Mouse (Mus musculus): ENCODE measurements at regions not wholly inside any gene's neighbourhood (a gene's known extent, or its start where the extent isn't known, plus 50 kb on each side); places are given as distances from the start of the nearest gene placed in this dataset.
A peak's percentile ranks its signal among the peaks of the same experiment; 100 is the strongest.

DNA sequence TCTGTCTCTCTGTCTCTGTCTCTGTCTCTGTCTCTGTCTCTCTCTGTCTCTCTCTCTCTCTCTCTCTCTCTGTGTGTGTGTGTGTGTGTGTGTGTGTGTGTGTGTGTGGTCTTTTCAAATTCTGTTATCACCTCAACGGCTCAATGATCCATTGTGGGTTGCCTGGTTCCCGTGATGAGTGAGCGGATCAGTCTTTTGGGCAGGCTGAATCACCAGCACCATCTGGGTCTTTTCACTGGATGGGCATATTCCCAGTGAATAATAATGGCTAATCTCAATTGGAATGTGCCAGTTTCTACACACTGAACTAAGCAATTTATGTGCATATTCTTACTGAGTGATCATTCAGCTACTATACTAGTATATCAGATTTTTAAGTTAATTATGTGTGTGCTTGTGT lies 216.4 kb downstream of the Lmx1a start:
- DNase-seq: no peak

DNA sequence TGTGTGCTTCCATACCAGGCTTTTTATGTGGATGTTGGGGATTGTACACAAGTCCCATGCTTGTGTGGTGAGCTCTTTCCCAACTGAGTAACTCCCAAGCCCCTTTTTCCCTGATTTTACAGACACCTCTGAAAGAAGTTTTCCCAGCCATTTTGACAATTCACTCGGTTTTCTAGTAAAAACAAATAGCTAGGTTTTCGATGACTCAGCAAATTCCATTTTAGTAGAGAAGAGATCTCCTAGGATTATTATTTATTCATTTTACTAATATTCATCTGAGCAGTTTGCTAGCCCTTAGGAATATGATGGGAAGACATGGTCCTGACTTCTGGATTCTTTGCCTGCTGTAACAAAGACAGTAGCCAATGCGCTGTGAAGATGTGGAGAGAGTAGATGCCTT lies 223.0 kb downstream of the Lmx1a start:
- no peak for DNase-seq

- peak; percentile 69 for DNase-seq
These were observed 226.0 kb downstream of the Lmx1a start for GRCm38 (mm10) chr1:167914982-167915561.

GRCm38 (mm10) chr1:167915578-167916275 lies 226.7 kb downstream of the Lmx1a start:
- DNase-seq: no peak

GRCm38 (mm10) chr1:167922917-167923316 lies 233.9 kb downstream of the Lmx1a start:
- DNase-seq: no peak

GRCm38 (mm10) chr1:167928060-167928467 lies 239.0 kb downstream of the Lmx1a start:
- DNase-seq: no peak

GRCm38 (mm10) chr1:167929729-167930341 lies 240.8 kb downstream of the Lmx1a start:
- no peak for DNase-seq

DNA sequence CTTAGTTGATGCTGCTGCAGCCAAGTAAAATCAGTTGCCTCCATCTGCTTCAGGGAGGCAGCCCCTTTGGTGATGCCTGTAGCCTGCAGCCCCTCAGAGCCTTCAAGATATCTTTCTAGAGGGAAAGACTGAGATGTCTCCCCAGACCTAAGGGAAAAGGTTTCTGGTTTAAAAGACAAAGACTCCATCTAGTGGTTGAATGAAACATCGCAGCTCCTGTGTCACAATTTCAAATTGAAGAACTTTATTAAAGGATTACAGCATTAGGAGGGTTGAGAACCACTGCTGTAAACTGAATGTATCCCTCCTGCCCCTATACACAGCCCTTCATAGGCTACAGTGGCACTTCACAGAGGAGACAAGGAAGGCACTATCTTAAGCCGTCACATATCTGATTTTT lies 243.1 kb downstream of the Lmx1a start:
- DNase-seq: no peak

DNA sequence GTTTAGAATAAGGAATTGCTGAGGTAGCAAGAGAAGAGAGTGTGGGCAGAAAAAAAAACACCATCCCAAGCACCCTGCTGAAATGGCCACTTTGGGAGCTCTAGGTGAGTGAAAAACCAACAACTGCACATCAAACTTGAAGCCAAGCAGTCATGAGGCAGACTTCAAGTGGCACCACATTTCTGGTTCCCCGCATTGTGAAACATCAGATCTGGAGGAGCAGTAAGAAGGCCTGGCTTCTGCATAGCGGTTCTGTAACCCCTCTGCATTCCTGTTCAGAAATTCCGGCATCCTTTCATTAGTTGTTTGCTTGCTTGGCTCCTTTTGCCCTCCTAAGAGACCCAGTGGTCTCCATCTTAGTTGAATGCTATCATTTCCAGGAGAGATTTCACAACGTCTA lies 247.7 kb downstream of the Lmx1a start:
- DNase-seq: no peak

GRCm38 (mm10) chr1:167938176-167938575 lies 249.1 kb downstream of the Lmx1a start:
- DNase-seq: no peak

- DNase-seq: no peak
These were observed 253.0 kb downstream of the Lmx1a start for GRCm38 (mm10) chr1:167942037-167942470.

GRCm38 (mm10) chr1:167943121-167943520 lies 254.1 kb downstream of the Lmx1a start:
- DNase-seq: no peak

- peak; percentile 77 for DNase-seq
These were observed 256.7 kb downstream of the Lmx1a start for GRCm38 (mm10) chr1:167945615-167946252.

DNA sequence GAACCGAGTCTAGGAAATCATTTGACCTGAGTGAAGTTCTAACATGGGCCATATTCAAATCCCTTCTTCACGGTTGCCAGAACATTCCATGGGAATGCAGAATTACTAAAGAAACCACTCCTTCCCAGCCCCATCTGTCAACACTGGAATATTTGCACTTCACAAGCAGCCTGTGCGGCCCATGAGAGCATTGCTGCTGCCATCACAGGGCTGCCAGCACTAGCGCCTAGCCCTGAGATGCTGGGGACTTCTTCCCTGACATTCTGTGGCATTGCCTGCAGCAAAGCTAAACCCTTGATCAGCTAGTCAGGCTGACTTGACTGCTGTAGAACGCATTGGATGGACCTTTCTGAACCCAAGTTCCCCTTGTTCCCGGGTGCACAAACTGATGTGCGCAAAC lies 258.8 kb downstream of the Lmx1a start:
- no peak for DNase-seq

- no peak for DNase-seq
These were observed 262.7 kb downstream of the Lmx1a start for GRCm38 (mm10) chr1:167951717-167952116.

GRCm38 (mm10) chr1:167958531-167958930 lies 269.5 kb downstream of the Lmx1a start:
- DNase-seq: no peak

- DNase-seq: no peak
These were observed 280.5 kb downstream of the Lmx1a start for GRCm38 (mm10) chr1:167969545-167969944.

GRCm38 (mm10) chr1:167969985-167970384 lies 280.9 kb downstream of the Lmx1a start:
- no peak for DNase-seq

GRCm38 (mm10) chr1:167976708-167977107 lies 287.7 kb downstream of the Lmx1a start:
- DNase-seq: no peak

DNA sequence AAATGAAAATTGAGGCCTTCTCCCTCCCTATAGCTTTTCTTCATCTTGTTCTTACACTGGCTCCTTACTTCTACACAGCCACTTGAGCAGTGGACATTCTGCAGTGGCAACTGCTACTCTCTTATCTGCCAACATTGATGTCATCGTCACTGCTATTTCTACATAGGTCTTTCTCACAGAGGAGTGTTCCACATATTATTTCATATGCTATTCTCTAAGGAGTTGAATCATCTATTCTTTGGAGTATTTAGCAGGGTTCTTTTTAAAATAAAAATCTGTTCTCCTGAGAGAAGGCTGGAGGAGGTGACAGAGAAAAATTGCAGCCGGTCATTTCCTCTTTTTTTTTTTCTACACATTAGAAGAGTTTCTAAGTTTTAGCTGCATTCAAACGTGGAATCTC lies 290.1 kb downstream of the Lmx1a start:
- DNase-seq: no peak

GRCm38 (mm10) chr1:167979588-167979987 lies 290.6 kb downstream of the Lmx1a start:
- no peak for DNase-seq

DNA sequence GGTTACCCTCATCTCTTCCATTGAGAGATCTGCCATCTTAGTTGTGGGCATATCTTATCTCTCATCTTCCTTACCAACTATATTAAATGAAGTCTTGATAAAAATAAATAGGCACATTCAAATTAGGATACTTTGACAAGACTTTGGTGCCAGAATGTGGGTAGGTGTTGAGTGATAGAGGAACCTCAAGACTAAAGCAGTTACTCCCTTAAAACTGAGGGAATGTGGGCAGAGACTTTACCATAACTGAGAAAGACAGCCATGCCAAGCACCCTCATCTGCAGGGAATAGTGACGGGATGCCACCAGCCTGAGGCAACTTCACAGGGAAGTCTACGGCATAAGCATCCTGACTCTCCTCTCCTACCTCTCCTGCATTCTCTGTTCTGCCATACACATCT lies 292.3 kb downstream of the Lmx1a start:
- DNase-seq: no peak

DNA sequence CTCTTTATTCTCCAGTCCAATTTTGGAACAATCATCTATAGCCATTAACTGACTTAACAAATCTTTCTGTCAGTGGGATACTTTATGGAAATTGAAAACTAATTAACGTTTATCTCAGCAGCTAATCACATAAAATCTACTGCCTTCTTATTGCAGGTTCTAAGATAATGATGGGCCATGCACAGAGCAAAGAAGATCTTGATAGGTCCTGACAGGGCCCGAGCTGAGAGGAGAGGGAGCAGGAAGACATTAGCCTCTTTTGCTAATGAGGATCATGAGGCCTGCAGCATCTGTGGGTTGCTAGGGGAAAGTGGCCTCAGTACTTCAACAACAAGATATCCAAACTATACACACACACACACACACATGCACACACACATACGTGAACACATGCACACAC lies 318.4 kb downstream of the Lmx1a start:
- DNase-seq: no peak

- no peak for DNase-seq
These were observed 319.2 kb downstream of the Lmx1a start for GRCm38 (mm10) chr1:168008216-168008615.
